Mouse (Mus musculus) forebrain, embryonic 10.5 days (tissue): ENCODE data around the gene Stum. TPM values are rescaled to one million over a fixed set of nuclear protein-coding genes. Genes with fewer than 3 reads are reported as not detected.
A peak's percentile ranks its signal among the peaks of the same experiment; 100 is the strongest.
"Not testable (repeated sequence)": the region's sequence is repeated elsewhere in the genome, so short reads cannot be mapped to it uniquely, and the experiment has no call there.

Experiments used
- DNase-seq: peaks from one replicate; pipeline ENCODE4 v3.0.0-alpha.2; 2017; ENCODE audit warnings: low spot score; ENCODE audit errors: extremely low spot score
- H3K27ac ChIP-seq: fragments of 300-500 bp; sonication (generic); 2 replicates; pipeline ENCODE4 v1.5.1; 2016; ENCODE audit warnings: mild to moderate bottlenecking
- H3K27me3 ChIP-seq: fragments of 300-500 bp; sonication (generic); 2 replicates; pipeline ENCODE4 v1.6.1; 2016; ENCODE audit warnings: mild to moderate bottlenecking; ENCODE audit not compliant: poor library complexity, severe bottlenecking
- H3K36me3 ChIP-seq: fragments of 300-500 bp; sonication (generic); replicated peaks from 2 replicates; pipeline ENCODE4 v1.6.1; 2016; ENCODE audit warnings: mild to moderate bottlenecking, moderate library complexity
- H3K4me1 ChIP-seq: fragments of 300-500 bp; sonication (generic); 2 replicates; pipeline ENCODE4 v1.6.1; 2016
- H3K4me3 ChIP-seq: fragments of 300-500 bp; sonication (generic); 2 replicates; pipeline ENCODE4 v1.5.1; 2016; ENCODE audit warnings: mild to moderate bottlenecking, moderate library complexity
- H3K9me3 ChIP-seq: fragments of 300-500 bp; sonication (generic); 2 replicates; pipeline ENCODE4 v1.6.1; 2016; ENCODE audit warnings: mild to moderate bottlenecking, moderate library complexity
- WGBS: fragments of 180-500 bp; shearing (Covaris S2); methylation state at CpG from one replicate; pipeline ENCODE4 v1.1.7; 2016; 5-methylcytosine and 5-hydroxymethylcytosine counted together
- polyA plus RNA-seq: library from polyadenylated mRNA; unstranded; fragments of >200 nt; fragmentation: Nextera tagmentation; extraction: Ambion mirVana; gene quantifications from 2 replicates; pipeline ENCODE4 v1.2.1, GENCODE M21; 2016

The Stum gene
- polyA plus RNA-seq, 1 experiment from 2014 or later: 3.8 TPM

DNA sequence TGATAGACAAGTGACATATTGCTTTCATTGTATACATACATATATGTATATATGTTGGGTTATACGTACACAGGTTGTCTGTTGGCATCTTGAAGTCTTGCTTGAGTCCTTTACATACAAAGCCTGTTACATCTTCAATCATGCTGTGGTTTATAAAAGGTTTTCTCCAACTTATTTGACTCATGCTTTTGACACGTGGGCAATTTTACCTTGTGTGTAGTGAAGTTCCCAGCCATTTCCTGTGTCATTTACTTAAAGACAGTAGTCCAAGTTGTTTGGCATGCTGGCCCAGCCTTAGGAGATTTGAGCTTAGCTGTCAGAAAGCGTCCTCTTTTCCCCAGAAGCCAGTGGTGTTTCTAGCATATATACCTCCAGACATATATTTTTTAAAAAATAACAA, 84.9 kb downstream of the Stum start:
- DNase-seq: no peak
- Histone ChIP-seq H3K4me1 (no peaks in the 10 kb centered on the region), H3K27me3 (no peaks in the 10 kb centered on the region), H3K27ac (no peak overlapping the region), H3K4me3 (no peak overlapping the region), H3K9me3 (no peaks in the 10 kb centered on the region), H3K36me3 (no peaks in the 10 kb centered on the region)
- 86% methylated on average over 3 of the region's 3 CpGs for WGBS

GRCm38 (mm10) chr1:180397734-180398133, 85.6 kb downstream of the Stum start:
- Histone ChIP-seq H3K9me3 (no peaks in the 10 kb centered on the region), H3K27me3 (no peaks in the 10 kb centered on the region), H3K36me3 (no peaks in the 10 kb centered on the region), H3K27ac (no peak overlapping the region), H3K4me3 (no peak overlapping the region), H3K4me1 (no peaks in the 10 kb centered on the region)
- 74% methylated on average over 5 of the region's 5 CpGs for WGBS
- no peak for DNase-seq

GRCm38 (mm10) chr1:180393873-180394272, 89.4 kb downstream of the Stum start:
- Histone ChIP-seq H3K4me3 (no peak overlapping the region), H3K27me3 (no peaks in the 10 kb centered on the region), H3K27ac (no peak overlapping the region), H3K9me3 (no peaks in the 10 kb centered on the region), H3K36me3 (no peaks in the 10 kb centered on the region), H3K4me1 (no peaks in the 10 kb centered on the region)
- 95% methylated on average over 12 of the region's 12 CpGs for WGBS
- no peak for DNase-seq

- H3K4me3 ChIP-seq: no peak overlapping the region
- no peak for DNase-seq
- peaks cover 4% of the 10 kb centered on the region for H3K4me1 ChIP-seq
- no peak overlapping the region for H3K27ac ChIP-seq
- H3K27me3 ChIP-seq: no peaks in the 10 kb centered on the region
- 87% methylated on average over 9 of the region's 9 CpGs for WGBS
- H3K9me3 ChIP-seq: no peaks in the 10 kb centered on the region
- H3K36me3 ChIP-seq: no peaks in the 10 kb centered on the region
Measured at GRCm38 (mm10) chr1:180393017-180393797, 90.1 kb downstream of the Stum start.

- DNase-seq: no peak
- Histone ChIP-seq H3K36me3 (no peaks in the 10 kb centered on the region), H3K27ac (no peak overlapping the region), H3K27me3 (no peaks in the 10 kb centered on the region), H3K9me3 (no peaks in the 10 kb centered on the region), H3K4me1 (peaks cover 13% of the 10 kb centered on the region), H3K4me3 (no peak overlapping the region)
- WGBS: 83% methylated on average over 5 of the region's 5 CpGs
Measured at GRCm38 (mm10) chr1:180392137-180392798, 91.0 kb downstream of the Stum start.

DNA sequence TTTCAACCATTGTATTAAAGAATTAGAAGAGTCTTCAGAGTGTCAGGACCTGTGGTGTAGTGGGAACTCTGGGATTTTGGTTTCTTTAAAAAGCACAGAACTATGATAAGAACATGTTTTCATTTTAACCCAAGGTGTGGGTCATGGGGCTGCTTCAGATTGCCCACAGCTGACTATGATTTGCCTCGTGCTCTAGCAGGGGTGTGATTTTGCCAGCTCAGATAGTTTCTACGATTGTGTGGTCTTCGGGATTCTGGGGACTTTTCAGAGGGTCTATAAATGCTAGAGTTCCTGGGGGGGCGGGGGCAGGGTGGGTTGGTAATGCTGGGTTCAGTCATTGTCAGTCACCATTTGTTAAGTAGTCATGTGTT, 91.7 kb downstream of the Stum start:
- Histone ChIP-seq H3K4me1 (peaks cover 19% of the 10 kb centered on the region), H3K4me3 (no peak overlapping the region), H3K36me3 (no peaks in the 10 kb centered on the region), H3K27ac (no peak overlapping the region), H3K9me3 (no peaks in the 10 kb centered on the region), H3K27me3 (no peaks in the 10 kb centered on the region)
- DNase-seq: no peak
- 89% methylated on average over 4 of the region's 4 CpGs for WGBS

GRCm38 (mm10) chr1:180390746-180391574, 92.3 kb downstream of the Stum start:
- Histone ChIP-seq H3K27me3 (no peaks in the 10 kb centered on the region), H3K36me3 (no peaks in the 10 kb centered on the region), H3K9me3 (no peaks in the 10 kb centered on the region), H3K4me1 (peaks cover 22% of the 10 kb centered on the region), H3K4me3 (no peak overlapping the region), H3K27ac (no peak overlapping the region)
- no peak for DNase-seq
- WGBS: 82% methylated on average over 10 of the region's 10 CpGs

GRCm38 (mm10) chr1:180390321-180390731, 93.0 kb downstream of the Stum start:
- Histone ChIP-seq H3K4me1 (peaks cover 22% of the 10 kb centered on the region), H3K9me3 (no peaks in the 10 kb centered on the region), H3K36me3 (no peaks in the 10 kb centered on the region), H3K27me3 (no peaks in the 10 kb centered on the region), H3K27ac (no peak overlapping the region), H3K4me3 (no peak overlapping the region)
- DNase-seq: no peak
- 84% methylated on average over 3 of the region's 3 CpGs for WGBS

GRCm38 (mm10) chr1:180389213-180389760, 94.0 kb downstream of the Stum start:
- not testable (repeated sequence) for DNase-seq, H3K4me3 ChIP-seq, H3K27ac ChIP-seq, H3K36me3 ChIP-seq, H3K9me3 ChIP-seq, H3K27me3 ChIP-seq
- peaks cover 26% of the 10 kb centered on the region for H3K4me1 ChIP-seq
- 85% methylated on average over 11 of the region's 11 CpGs for WGBS

- Histone ChIP-seq H3K27ac (no peak overlapping the region), H3K4me3 (no peak overlapping the region), H3K9me3 (no peaks in the 10 kb centered on the region), H3K4me1 (peaks cover 27% of the 10 kb centered on the region), H3K27me3 (no peaks in the 10 kb centered on the region), H3K36me3 (no peaks in the 10 kb centered on the region)
- no peak for DNase-seq
- 67% methylated on average over 1 of the region's 1 CpGs for WGBS
Measured at GRCm38 (mm10) chr1:180388481-180388880, 94.8 kb downstream of the Stum start.

DNA sequence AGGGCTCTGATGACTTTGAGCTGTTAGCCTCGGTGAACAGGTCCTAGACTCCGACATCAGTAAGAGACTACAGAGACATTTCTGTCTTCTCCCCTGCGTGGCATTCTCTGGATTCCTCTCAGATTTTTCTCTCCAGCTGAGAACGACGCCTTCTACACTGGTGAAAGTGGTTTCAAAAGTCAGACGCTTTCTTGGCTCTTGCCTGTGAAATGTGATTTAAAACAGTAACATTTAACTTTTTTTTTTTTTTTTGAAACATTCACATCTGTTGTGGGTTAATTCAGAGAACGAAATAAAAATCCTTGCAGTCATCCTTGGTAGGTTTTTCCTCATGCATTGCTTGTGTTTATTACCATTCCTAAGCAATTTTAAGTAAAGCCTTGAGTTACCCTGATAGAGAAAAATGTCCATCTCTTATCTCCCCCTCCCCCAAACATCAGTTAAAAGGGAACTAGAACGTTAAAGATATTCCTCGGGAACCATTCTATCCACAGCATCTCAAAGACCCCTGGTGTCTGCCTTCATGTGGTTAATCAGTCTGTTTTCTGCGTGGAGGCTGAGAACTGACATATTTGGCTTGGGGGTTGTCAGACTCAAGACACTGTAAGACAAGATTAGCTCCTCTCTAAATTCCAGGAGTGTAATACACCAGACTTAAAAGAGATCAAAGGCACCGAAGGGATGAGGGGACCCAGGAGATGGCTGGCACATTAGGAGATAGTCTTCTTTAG, 95.4 kb downstream of the Stum start:
- H3K27ac ChIP-seq: peak overlapping the region; percentile 86
- H3K9me3 ChIP-seq: no peaks in the 10 kb centered on the region
- no peak for DNase-seq
- H3K36me3 ChIP-seq: no peaks in the 10 kb centered on the region
- WGBS: 23% methylated on average over 11 of the region's 11 CpGs
- no peaks in the 10 kb centered on the region for H3K27me3 ChIP-seq
- H3K4me3 ChIP-seq: peak overlapping the region; percentile 56
- H3K4me1 ChIP-seq: peaks cover 27% of the 10 kb centered on the region
